Mouse (Mus musculus): ENCODE measurements around the gene Nup188.

Gene Nup188

DNA sequence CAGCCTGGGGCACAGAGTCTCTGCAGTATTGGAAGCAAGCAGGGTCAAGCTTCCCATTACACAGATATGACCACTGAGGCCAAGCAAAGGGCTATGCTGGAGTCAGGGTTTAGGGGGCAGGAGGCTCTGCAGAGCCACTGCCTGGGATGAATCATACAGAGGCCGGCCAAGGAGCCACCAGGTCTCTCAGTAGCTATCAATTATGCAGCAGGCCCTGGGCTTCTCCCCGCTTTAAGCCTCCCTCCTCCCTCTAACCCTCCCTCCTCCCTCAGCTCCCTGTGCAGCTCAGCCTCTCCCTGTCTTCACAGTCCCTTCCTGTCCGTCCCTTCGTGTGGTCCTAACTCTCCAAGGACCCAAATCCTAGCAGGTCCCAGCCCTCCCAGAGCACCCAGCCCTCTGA, 70.1 kb downstream of the Nup188 start:
- DNase-seq, result no peak

DNA sequence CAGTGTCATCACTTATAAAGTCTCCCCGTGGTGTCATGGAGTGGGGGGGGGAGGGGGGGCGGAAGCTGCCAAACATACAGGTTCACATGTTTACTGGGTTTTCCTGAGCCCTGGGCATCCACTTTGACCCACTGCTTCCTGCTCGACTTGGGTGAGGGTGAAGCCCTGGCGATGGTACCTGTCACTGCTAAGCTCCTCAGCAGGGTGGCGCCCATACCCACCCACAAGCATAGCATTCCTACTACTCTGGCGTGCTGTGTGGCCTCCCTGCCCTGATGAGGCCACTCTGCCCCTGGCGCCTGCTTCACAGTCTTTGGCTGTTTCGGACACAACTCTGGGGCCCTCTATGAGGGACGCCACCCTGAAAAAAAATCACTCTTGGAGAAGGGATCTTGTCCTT, 70.7 kb downstream of the Nup188 start:
- DNase-seq, result no peak

DNA sequence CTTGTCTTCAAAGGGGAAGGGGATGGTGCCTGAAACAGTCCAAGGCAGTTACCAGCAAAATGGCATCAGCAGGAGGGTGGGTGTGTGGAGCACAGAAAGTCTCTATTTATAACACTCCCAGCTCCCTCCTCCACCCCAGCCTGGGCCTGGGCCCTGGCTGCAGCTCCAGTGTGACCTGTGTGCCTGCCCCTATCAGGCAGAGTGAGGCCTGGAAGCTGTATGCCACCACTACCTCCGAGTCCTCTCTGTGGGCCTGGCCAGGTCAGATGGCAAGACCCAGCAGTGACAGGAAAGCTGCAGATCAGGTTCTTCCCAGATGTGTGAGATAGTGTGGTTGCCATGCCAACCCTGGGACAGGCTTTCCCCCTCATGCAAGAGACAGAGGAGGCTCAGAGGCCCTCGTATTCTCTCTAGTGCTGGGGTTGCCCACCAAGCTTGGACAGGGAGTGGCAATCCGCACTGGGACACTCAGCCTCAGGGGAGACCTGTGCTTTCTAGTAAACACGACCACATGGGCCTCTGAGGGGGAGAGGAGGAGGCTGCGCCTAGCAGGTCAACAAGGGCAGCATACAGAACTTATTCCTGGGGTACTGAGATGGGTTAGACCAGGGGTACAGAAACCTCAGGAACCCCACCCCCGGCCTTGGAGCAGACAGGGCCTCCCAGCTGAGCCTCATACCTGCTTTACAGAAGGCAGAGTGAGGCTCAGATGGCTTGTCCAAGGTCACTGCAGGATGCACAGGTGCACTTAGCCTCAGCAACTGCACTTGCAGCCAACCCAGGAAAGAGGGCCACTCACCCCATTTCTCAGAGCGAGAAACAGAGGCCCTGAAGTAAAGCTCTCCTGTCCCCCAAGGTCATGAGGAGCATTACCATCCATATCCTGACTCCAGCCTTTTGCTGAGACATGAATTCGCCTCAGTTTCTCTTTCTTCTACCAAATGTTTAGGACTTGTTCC, 71.6 kb downstream of the Nup188 start:
- DNase-seq, result no peak

DNA sequence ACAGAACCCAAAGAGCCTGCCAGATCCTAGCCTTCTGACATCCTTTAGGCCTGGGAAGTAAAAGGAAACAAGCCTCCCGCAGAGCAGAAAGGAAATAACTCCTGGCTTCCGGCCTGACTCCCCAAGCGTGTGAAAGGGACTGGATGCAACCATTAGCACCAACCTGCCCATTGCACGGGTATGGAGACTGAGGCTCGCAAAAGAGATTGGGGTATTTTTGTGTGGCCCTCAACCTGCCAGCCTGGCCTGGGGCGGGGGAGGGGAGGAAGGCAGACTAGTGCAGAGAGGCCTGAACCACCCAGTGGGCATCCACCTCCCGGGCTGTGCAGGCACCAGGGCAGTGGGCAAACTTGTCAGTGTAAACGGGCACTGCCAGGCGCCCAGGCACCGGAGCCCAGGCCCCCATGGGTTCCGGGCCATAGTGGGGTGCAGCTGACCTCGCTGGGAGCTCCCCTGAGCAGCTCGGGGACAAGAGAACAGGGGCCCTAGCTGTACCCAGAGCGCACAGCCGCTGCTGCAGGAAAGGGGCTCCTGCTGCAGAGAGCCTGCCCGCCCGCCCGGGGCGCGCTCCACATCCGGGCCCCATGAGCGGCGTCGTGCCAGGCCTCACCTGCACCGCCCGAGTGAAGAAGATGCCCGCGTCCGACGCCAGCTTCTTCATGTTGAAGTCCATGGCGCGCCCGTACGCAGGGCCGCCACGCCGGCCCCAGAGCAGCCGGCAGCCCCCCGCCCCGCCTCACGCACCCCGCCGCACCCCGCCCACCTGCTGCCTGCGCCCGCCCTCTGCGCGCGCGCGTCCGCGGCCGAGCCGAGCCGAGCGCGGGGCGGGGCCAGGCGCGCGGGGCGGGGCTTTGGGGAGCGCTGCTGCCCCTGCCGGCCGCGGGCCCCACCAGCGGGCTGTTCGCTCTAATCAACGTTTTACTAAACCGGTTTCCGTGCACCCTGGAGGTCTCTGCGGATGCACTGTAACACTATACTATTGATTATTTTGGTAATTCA, 72.6 kb downstream of the Nup188 start, which contains the start of gene Sh3glb2:
Gene Sh3glb2 (minus strand): TSS at position 805 of the 999 bp plus-strand sequence.
- DNase-seq, result peak; percentile 68 to 74

DNA sequence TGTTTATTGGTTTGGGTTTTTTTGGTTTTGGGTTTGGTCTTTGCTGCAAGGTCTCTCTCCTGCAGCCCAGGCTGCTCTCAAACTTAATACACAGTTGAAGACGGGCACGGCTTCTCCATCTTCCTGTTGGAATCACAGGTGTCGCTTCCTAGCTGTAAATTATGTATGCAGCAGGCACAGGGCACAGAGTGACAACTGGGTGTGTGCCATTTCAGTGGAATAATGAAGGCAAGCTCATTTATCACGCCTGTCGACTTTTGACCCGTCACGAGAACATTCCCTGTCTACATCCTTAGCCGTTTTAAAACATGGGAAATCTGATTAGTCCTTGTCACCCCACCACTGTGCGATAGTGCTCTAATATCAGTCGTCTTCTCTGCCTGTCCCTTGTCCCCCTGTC, 74.4 kb downstream of the Nup188 start:
- peak in 1 of 2 experiments; percentile 27 for DNase-seq

DNA sequence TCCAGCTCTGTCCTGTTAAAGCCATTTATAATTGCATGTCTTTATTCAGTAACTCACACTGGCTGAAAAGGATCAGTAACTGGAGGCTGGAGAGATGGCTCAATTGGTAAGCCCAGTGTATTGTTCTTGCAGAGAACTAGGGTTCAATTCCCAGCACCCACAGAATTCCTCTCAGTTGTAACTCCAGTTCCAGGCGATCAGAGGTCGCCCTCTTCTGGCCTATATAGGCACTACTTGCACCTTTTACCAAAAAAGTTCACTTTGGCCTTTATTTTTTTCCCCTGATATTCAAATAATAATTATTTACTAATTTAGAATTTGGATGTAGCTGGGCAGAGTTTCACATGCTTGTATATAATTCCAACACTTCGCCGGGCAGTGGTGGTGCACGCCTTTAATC, 76.7 kb downstream of the Nup188 start:
- no peak for DNase-seq

DNA sequence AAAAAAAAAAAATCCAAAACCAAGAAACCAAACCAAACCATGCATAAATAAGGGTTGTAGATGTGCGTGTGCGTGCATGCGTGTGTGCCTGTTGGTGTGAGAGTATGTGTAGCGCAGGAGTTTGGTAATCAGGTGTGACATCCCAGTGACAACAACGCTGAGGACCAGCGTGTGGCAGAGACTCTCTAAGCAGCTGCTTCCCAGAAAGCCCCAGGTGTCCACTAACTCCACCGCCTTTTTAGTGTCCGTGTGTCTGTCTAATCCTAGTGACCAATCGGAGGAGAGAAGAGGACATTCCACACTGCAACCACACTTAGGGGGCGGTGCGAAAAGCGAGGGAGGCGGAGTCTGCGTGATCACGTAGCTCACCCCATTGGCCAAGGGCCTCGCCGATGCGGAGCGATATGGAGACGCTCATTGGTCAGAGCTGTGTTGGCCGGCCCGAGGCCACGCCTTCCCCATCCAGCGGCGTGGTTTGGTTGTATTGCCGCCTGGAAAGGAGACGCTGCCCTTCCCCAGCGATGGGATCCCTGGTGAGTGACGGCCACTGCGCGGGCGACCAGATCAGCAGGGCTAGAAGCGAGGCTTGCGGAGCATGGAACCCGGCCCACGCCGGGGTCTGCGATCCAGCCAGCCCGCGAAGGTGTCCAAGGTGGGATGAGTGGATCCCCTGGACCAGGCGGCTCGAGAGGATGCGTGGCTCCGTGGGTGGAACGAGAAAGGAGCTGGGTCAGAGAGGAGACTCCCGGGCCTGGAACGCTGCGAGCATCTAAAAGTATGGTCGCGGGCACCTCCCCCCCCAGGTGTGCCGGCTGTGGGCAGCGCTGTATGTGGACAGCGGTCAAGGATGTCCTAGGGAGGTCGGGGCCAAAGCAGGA, 77.8 kb downstream of the Nup188 start, which contains the start of gene Miga2:
Gene Miga2 (plus strand): TSS at position 461 of the 878 bp plus-strand sequence.
- DNase-seq, result peak; percentile 100

DNA sequence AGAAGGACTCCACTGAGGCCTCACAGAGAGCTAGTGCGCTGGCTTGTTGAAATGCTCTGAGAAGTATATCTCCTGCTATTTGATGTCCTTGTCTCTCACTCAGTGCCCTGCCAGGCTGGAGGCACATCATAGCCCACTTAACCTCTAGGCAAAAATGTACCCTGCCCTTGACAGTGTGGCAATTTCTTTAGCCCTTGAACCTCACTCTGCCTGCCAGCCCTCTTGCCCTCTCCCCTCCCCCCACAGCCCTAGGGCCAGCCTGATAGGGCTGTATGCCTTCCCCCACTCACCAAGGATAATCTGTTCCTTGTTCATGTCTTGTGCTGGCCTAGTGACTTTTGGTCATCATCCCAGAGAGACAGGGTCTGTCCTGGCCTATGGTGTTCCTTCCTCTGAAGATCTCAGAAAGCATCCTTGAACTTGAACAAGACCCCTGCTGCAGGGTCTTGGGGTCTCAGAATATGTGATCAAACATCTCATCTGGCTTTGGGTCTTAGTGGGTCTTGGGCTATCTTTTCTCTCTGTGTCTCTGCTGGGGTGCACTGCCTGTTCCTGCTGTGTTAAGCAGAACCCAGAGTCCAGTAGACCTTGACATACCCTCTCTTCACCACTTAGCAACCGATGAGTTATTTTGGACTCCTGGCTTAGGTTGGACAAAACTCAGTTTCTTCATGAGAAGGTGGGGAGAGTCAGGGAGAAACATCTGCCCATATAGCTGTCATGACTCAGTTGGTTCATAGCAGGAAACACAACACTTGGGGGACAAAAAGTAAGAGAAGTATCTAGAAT, 79.3 kb downstream of the Nup188 start:
- peak in 1 of 2 experiments; percentile 38 for DNase-seq

DNA sequence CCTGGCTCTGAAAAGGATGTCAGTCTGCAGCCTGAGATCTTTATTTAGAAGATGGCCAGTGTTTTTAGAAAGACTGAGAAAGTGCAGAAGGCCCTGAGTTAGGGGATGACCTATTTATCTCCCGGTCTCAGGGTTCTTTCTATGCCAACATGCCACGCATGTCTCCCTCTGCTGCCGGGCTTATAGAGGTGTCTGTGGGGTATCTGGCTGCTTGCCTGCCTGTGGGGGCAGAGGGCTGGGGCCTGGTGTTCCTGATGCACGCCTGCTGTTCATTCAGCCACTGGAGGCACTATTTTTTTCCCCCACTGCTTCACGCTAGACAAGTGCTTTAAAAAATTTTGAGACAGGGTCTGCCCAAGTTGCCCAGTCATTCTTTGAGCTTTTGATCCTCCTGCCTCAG, 80.0 kb downstream of the Nup188 start:
- DNase-seq, result no peak

DNA sequence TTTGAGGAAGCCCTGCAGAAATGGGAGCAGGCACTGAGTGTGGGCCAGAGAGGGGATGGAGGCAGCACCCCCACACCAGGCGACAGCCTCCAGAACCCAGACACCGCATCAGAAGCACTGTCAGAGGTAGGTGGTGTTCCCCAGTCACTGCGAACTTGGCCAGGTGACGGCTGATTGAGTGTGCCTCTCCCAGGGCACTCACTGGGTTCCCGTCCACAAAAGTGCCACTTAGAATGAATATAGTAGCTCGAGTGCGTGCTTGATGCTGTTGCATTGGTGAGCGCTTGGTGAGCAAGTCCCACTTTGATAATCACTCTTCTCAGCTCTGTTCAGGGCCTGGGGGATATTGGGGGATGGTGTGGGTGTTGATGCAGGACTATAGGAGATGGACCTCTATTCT, 85.3 kb downstream of the Nup188 start:
- DNase-seq, result no peak

DNA sequence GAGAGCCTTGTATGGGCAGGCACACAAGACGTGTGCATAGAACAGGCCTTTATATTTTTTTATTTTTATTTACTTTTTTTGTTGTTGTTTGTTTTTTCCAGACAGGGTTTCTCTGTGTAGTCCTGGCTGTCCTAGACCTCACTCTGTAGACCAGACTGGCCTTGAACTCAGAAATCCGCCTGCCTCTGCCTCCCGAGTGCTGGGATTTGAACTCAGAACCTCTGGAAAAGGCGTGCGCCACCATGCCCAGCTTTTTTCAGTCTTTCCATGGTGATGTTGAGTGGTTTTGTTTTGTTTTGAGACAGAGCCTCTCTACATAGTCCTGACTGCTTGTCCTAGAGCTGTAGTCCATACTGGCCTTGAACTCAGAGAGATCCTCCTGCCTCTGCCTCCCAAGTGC, 86.5 kb downstream of the Nup188 start:
- no peak for DNase-seq

DNA sequence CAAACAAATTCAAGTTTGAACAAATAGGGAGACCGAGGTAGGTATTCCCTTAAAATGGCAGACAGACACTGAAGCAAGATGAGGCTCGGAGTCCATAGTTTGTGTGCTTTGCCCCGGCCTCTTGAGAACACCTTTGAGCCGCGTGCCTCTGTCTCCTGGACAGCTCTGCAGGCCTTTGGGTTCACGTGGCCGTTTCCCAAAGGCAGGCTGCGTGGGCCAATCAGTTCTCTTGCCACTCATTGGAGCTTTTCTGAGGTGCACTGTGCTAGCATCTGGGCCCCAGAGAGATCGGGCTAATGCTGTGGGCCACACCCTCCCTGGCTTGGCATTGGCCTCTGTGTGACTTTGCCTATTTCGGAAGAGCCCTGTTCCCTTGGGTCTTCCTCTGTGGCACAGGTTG, 89.7 kb downstream of the Nup188 start:
- no peak for DNase-seq

DNA sequence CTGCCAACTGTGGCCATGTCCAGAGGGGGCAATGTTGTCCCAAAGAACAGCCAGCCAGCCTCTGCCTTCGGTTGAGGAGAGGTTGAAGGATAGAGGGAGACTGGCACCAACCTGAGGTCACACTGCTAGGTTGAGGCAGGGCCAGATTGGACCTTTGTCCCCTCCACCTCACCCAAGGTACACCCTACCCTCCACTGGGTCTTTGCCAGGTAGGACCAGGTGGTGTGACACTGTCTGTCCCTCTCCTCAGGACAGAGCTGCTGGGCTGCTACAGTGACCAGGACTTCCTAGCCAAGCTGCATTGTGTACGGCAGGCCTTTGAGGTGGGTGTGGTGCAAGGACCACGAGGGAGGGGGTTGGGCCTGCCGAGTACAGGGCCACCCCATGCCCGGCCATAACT, 91.5 kb downstream of the Nup188 start:
- no peak for DNase-seq

DNA sequence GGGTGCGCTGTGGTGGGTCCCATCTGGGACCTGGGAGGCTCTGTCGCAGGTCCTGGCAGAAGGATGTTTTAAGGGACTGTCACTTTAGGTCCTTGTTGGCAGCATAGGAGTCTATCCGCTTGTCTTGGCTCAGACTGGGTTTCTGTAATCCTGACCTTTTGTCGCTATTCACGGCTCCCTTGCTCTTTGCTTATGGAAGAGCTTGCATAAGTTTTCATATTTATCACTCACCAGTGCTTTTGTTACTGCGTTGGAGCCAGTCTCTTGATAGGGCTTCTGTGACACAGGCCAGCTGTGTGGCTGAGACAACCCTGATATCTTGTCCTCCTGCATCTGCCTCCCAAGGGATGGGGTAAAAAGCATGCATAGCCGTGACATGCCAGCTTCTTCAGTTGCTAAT, 93.1 kb downstream of the Nup188 start:
- DNase-seq, result no peak

DNA sequence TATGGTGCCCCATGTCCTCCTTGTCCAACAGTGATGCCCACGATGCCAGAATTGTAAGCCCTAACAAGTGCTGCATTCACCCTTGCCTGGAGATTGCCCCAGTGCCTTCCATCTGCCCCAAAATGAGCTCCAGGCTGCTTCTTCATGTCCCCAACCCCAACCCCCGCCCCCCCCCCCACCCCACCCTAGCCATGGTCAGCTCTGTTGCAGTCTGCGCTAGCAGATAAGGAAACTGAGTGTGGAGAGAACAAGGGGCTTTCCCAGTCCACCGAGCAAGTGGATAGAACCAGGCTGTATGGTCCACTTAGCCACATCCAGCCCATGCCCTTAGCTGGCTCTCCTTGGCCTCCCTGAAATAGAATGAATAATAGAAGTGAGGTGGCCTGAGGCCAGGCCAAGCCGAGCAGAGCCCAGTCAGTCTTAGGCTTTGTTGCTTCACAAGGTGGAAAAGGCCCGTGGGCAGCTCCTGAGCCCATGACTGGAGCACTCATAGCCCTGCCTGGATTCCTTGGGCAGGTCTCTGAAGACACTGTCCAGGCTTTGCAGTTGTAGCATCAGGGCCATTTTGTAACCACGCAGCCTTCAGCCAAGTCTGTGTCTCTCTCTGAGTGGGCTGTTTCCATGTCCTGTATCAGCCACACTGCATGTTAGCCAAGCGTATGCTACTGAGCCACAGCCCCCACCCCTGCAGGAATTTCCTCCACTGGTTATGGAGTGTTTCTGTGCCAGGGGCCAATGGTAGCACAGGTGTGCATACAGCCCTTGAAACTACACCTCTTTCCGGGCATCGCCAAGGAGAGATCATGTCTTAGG, 94.6 kb downstream of the Nup188 start:
- no peak for DNase-seq

DNA sequence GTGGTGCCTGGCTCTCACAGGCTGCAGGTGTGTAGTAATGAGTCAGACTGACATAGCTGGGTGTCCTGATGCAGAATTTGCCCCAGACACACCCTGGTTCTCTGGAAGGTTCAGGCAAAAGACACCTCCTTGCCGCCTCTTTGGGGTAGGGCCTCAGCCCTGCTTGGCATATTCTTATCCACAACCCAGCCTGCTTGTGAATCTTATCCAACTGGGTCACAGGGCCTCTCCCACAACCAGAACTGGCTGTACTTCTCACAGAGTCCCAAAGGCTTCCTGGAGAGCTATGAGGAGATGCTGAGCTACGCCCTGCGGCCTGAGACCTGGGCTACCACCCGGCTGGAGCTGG, 95.2 kb downstream of the Nup188 start:
- no peak for DNase-seq

DNA sequence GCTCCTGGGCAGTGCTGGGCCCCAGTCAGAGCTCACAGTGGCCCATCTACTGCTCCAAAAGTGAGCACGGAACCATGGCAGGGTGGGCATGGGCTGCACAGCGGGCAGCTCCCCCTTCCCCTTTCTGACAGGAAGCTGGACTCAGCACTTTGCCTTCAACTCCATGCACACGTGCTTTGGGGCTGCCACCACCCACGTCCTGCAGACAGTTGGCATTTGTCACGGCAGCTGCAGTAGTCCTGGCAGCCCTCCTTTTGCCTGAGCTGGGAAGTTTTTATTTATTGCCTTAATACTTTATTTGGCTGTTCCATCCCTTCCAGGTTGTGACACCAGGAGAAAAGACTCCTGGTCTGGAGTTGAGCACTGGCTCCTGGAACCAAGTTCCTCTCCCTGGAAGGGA, 98.6 kb downstream of the Nup188 start:
- DNase-seq, result no peak

DNA sequence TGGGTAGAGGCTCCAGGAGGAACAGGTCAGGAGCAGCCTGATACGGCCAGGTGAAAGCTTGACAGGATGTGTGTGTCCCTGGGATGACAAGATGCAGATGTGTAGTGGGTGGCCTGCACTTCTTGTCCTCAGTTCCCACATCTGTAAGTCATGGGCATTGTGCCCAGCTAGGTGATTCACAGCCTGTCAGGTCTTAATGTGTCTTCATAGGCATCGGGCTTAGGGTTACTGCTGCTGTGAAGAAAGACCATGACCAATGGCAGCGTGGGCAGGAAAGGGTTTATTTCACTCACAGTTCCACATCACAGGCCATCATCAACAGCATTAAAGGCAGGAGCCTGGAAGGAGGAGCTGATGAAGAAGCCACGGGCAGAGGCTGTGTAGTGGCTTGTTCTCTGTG, 99.4 kb downstream of the Nup188 start:
- DNase-seq, result no peak

DNA sequence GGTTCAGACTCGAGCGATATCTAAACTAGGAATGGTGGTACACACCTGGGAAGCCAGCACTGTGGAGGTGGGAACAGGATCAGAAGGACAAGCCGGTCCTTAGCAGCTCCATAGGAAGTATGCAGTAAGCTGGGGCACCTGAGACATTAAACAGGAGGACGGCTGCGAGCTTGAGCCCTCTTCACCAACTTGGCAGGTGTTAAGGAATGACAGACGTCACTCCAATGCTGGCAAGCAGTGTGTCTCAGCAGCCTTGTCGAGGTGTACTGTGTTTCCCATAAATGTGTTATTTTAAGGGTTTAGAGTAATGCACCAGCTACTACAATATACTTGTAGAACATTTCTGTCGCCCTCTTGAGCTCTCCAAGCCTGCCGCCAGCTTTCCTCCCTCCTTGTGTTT, 100.7 kb downstream of the Nup188 start:
- DNase-seq, result no peak

DNA sequence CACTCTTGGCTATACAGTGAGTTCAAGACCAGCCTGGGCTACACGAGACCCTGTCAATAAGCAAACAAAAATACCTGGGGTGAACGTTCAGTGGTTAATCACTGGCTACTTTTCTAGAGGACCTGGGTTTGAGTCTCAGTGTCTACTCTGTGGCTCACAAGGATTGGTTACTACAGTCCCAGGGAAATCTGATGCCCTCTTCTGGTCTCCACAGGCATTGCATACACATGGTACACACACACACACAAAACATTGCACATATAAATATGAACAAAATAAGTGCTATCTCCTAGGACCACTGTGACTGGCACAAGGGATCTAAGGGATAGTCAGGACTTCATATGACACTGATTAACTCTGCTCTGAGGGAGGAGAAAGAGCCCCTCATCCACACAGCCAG, 102.8 kb downstream of the Nup188 start:
- DNase-seq, result no peak

DNA sequence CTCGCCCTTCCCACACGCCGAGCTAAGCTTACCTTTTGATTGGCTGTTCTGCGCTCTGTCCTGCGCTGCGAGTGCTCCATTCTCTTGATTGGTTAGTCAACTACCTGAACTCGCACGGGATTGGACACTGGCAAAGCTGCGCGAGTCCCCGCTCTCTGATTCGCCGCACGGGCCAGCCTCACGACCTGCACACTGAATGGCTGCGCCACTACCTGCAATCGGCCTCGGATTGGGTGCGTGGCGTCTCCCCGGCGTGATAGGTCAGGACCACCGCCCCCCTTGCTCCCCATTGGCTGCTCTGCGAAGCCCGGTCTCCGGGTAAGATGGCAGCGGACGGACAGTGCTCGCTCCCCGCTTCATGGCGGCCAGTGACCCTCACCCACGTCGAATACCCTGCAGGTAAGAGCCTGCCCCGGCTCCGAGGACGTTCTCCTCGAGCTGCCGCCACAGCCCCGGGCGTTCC, 105.9 kb downstream of the Nup188 start, which contains the start of gene Dolpp1:
Gene Dolpp1 (plus strand): TSS at position 141 of the 463 bp plus-strand sequence.
- DNase-seq, result peak; percentile 98

Measured in kidney, adult 8-10 months (tissue).